Mouse (Mus musculus) common myeloid progenitor, adult 5-6 weeks (primary cell): ENCODE data around the gene Ddr2. TPM values are rescaled to one million over a fixed set of nuclear protein-coding genes. Genes with fewer than 3 reads are reported as not detected.

Experiments
- ATAC-seq: replicated peaks from 2 replicates; pipeline ENCODE4 v1.8.0; 2016; ENCODE audit warnings: low read depth, mild to moderate bottlenecking, moderate TSS enrichment, inconsistent platforms; ENCODE audit not compliant: poor library complexity, severe bottlenecking
- total RNA-seq: library from RNA; stranded (forward); fragments of 200-1000, 187-1606 nt; gene quantifications from 2 replicates; pipeline ENCODE4 v1.2.3, GENCODE M21; 2017

Gene Ddr2
- total RNA-seq, 1 experiment from 2014 or later, result not detected

GRCm38 (mm10) chr1:169953106-169953505, 157.5 kb downstream of the Ddr2 start:
- no peak for ATAC-seq

- ATAC-seq, result no peak
These were observed 157.9 kb downstream of the Ddr2 start for GRCm38 (mm10) chr1:169952636-169953035.

- ATAC-seq, result no peak
These were observed 159.0 kb downstream of the Ddr2 start for GRCm38 (mm10) chr1:169951561-169951960.

GRCm38 (mm10) chr1:169950651-169951050, 159.9 kb downstream of the Ddr2 start:
- ATAC-seq, result 0 out of 2 replicates have a peak, but pooled peaks have one; percentile 32

GRCm38 (mm10) chr1:169949981-169950380, 160.6 kb downstream of the Ddr2 start:
- no peak for ATAC-seq

GRCm38 (mm10) chr1:169948866-169949265, 161.7 kb downstream of the Ddr2 start:
- ATAC-seq, result no peak

- no peak for ATAC-seq
These were observed 162.3 kb downstream of the Ddr2 start for GRCm38 (mm10) chr1:169948280-169948679.

GRCm38 (mm10) chr1:169947654-169948053, 162.9 kb downstream of the Ddr2 start:
- ATAC-seq, result no peak

GRCm38 (mm10) chr1:169946004-169946403, 164.6 kb downstream of the Ddr2 start:
- no peak for ATAC-seq

- peak; percentile 69 for ATAC-seq
These were observed 171.2 kb downstream of the Ddr2 start for GRCm38 (mm10) chr1:169939345-169939744.

GRCm38 (mm10) chr1:169934005-169934725, 176.4 kb downstream of the Ddr2 start:
- peak; percentile 53 for ATAC-seq

- ATAC-seq, result no peak
These were observed 178.3 kb downstream of the Ddr2 start for GRCm38 (mm10) chr1:169932122-169932746.

GRCm38 (mm10) chr1:169931698-169932097, 178.9 kb downstream of the Ddr2 start:
- ATAC-seq, result no peak

- no peak for ATAC-seq
These were observed 182.0 kb downstream of the Ddr2 start, which contains the start of gene Ccdc190 for GRCm38 (mm10) chr1:169928454-169928971. Gene Ccdc190 (plus strand): TSS chr1:169928648.

GRCm38 (mm10) chr1:169927753-169928369, 182.7 kb downstream of the Ddr2 start:
- ATAC-seq, result no peak

GRCm38 (mm10) chr1:169924567-169924966, 186.0 kb downstream of the Ddr2 start:
- ATAC-seq, result no peak

Other genes starting within 250 kb of the Ddr2 start
- gene Ccdc190, start 182.1 kb downstream of the Ddr2 start, total RNA-seq, result not detected in 2 replicates
- gene Hsd17b7, start 141.5 kb downstream of the Ddr2 start, total RNA-seq, result 3.3 and 9.4 TPM in 2 replicates
- gene Uap1, start 64.2 kb upstream of the Ddr2 start, total RNA-seq, result 64.9 and 91.7 TPM in 2 replicates
- gene Uhmk1, start 104.6 kb upstream of the Ddr2 start, total RNA-seq, result 60.8 and 71.6 TPM in 2 replicates
- gene Sh2d1b2, start 122.0 kb upstream of the Ddr2 start, total RNA-seq, result not detected in 2 replicates
- 1.3 and 2.5 TPM in 2 replicates for gene Sh2d1b1, start 166.6 kb upstream of the Ddr2 start, total RNA-seq
- 2.9 and 5.0 TPM in 2 replicates for gene Gm7694, start 195.6 kb upstream of the Ddr2 start, total RNA-seq
- not detected in 2 replicates for gene Spata46, start 198.0 kb upstream of the Ddr2 start, total RNA-seq